Mouse (Mus musculus) urinary bladder, postnatal 10 days (tissue): Measurements from ENCODE around the gene Snrnp70.
A peak's percentile ranks its signal among the peaks of the same experiment; 100 is the strongest.

Source experiments
- DNase-seq: peaks from one replicate; pipeline ENCODE4 v3.0.0; 2022; ENCODE audit warnings: low spot score

Gene Snrnp70

DNA sequence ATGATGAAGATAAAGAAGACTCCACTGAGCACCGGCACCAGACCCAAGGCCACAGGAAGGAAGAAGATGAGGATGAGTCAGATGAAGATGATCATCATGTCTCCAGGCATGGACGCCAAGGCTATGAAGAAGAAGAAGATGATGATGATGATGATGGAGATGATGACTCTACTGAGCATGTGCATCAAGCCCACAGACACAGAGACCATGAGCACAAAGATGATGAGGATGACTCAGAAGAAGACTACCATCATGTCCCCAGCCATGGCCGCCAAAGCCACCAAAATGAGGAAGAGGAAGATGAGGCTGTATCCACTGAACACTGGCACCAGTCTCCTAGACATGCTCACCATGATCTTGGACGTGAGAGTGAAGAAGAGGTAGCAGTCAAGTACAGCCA lies 59.2 kb downstream of the Snrnp70 start:
- no peak for DNase-seq

DNA sequence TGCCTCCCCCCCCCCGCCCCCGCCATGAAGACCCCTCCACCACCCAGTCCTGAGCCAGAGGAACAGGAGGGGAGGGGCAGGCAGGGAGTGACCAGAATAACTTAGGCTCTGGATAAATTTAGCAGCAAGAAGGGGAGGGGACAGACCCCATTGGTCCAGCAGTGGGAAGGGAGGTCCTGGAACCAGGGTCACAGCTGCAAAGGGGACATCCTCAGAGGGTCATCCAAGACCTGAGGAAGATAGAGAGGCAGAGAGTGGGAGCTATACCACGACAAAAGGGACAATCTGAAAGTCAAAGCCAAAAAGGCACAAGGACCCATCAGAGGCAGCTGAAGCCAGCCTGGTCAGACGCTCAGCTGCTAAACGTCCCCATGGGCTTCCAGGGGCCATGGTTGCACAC lies 60.5 kb downstream of the Snrnp70 start, which contains the start of gene Hrc:
Hrc (plus strand) TSS at position 235 of the 400 bp plus-strand sequence.
- DNase-seq: no peak

DNA sequence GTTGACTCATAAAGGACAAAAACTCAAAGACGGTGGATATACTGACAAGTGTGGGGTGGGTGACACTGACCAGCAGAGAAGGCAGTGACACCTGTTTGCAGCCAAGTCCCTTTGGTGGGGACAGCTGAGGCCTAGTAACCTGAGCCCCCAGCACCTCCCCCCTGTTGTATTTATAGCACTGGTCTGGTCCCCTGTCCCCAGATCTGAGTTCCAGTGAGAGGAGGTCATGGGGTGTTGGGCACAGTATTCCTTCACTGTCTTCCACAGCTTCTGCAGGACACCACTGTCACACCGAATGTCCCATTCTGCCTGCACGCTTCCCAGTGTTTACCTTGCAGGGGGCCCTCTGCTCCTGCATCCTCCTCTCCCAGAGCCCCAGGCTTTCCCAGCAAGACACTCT lies 60.9 kb downstream of the Snrnp70 start:
- DNase-seq: no peak

DNA sequence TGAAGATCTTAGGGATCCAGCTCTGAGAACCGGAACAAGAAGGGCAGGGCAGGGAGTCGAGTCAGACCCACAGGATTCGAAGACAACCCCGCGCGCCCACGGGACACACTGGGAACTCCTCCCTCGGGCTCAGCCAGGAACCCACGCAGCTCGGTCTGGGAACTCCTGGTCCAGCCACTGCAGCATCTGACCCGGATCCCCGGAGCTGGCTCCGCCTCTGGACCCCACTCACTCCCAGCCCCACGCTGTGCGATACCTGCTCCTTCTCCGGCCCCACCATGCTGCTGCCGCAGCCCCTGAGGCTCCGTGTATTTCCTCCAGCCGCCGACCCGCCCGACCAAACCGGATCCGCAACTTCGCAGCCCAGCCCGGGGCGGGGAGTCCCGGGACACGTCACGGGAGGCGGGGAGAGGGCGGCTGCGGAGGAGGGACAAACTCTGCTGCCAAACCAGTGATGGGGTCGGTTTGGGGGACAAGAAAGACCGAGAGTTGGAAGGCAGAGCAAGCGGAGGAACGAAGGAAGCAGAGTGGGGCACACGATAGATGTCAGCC lies 62.0 kb downstream of the Snrnp70 start, which contains the start of gene Trpm4:
Trpm4 (minus strand) TSS at position 350 of the 552 bp plus-strand sequence.
- DNase-seq: peak; percentile 79

DNA sequence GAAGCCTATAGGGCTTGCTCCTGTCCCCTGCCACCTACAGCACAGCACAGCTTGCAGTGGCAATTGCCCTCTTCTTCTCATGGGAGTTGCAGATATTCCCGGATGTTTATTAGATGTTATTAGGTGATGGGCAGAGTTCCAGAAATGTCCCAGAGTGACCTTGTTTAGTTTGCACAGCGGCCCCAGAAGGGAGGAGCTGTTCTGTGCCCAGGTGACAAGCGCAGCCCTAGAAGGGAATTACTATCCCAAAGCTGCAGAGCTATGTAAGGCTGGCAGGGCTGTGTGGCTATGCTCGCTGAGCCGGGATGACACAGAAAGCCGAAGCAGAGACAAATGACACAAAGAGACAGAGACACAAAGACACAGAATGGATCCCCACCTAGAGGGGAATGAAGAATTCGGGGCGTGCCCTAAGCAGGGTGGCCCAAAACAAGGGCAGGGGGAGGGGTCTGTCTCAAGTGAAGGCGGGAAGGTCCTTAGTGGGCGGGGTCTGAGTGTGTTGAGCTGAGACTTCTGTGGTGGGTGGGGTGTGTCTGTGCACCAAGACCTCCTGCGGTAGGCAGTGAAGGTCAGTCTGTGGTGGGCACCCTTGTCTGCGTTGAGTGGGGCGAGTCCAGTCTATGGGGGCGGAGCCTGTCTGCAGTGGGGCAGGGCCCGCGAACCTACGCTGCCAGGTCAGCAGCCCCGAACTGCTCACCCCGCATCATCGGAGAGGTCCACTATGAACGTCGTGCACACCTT lies 62.7 kb downstream of the Snrnp70 start:
- DNase-seq: no peak

DNA sequence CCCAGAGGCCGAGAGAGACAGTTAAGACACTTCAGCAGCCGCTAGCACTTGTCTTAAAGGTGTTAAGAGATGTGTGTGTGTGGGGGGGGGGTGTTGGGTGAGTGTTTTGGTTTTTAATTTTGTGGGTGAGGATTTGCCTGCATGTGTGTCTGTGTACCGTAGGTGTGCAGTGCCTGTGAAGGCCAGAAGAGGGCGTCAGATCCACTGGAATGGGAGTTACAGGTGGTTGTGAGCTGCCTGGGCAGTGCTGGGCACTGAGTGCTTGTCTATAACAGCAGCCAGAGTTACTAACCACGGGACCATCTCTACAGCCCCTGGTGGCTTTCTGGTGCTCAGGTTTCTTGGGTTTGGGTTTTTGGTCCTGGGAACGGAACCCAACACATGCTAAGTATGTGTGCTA lies 64.0 kb downstream of the Snrnp70 start:
- DNase-seq: no peak

DNA sequence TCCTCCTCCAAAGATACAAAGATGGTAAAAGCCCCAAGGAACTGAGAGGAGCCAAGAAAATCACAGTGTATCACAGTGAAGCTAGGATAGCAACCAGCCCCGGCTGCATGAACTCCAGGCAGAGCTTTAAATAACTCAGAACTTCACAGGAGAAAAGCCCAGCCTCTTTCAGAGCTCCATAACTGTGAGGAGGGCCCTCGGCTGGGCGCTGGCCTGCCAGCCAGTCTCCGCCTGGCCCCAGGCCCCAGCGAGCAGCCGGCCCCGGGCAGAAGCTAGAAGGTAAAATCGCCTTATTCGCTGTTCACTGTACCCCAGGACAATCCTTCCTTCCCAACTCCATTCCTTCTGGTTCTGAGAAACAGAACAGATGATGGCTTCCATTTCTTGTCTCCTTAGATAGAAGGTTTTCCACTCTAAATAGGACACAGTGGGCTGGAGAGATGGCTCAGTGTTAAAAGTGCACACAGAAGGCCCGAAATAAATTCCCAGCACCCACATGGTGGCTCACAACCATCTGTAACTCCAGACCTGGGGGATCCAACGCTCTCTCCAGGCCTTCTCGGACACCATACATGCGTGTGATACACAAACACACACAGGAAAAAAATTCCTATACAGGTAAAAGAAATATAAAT lies 66.6 kb downstream of the Snrnp70 start:
- no peak for DNase-seq
